Comparison of ENCODE assay signal across 24 mouse cellular contexts in genomic region chr5:23003123-23003797, GRCm38 (mm10).
A peak's percentile ranks its signal among the peaks of the same experiment; 100 is the strongest.
DNase-seq lines count a peak whose midpoint lies in the region; ATAC-seq lines count a peak whose summit lies in the region.
"Had no signal": no experiment of that assay in that cellular context is flagged by ENCODE, and none has a peak within 500 bp of the region (broad histone marks: within the 10 kb centered on the region; RNA-seq: fewer than 3 reads in every experiment).

No protein-coding gene starts in this region.

- 72% methylated on average over 2 of the region's 2 CpGs for WGBS in midbrain, embryonic 14.5 days
- whole genome bisulfite sequencing in midbrain, embryonic 11.5 days, result 83% methylated on average over 2 of the region's 2 CpGs
- WGBS in forebrain, embryonic 15.5 days, result 25% methylated on average over 2 of the region's 2 CpGs

- no peaks in the 10 kb centered on the region for H3K36me3 ChIP-seq in midbrain, embryonic 14.5 days (ENCODE audit: control insufficient read depth, insufficient read depth, low read length)
- H3K36me3 ChIP-seq in midbrain, embryonic 11.5 days (ENCODE audit: control insufficient read depth, insufficient read depth, low read length), result no peaks in the 10 kb centered on the region
- H3K36me3 ChIP-seq in forebrain, embryonic 15.5 days, result no peaks in the 10 kb centered on the region
- H3K36me3 ChIP-seq: embryonic facial prominence, embryonic 10.5 days; heart, embryonic 15.5 days; limb, embryonic 12.5 days; liver, embryonic 12.5 days had no signal

- no peaks in the 10 kb centered on the region for H3K27me3 ChIP-seq in midbrain, embryonic 14.5 days (ENCODE audit: control insufficient read depth, insufficient read depth, low read length)
- no peaks in the 10 kb centered on the region for H3K27me3 ChIP-seq in midbrain, embryonic 11.5 days (ENCODE audit: control insufficient read depth, insufficient read depth, low read length)
- no peaks in the 10 kb centered on the region for H3K27me3 ChIP-seq in forebrain, embryonic 15.5 days
- H3K27me3 ChIP-seq: heart, embryonic 15.5 days; limb, embryonic 12.5 days; liver, embryonic 12.5 days; Patski had no signal

- H3K9me3 ChIP-seq in midbrain, embryonic 14.5 days (ENCODE audit: control insufficient read depth, low read length), result no peaks in the 10 kb centered on the region
- H3K9me3 ChIP-seq in midbrain, embryonic 11.5 days (ENCODE audit: control insufficient read depth, low read length), result no peaks in the 10 kb centered on the region
- no peaks in the 10 kb centered on the region for H3K9me3 ChIP-seq in forebrain, embryonic 15.5 days
- H3K9me3 ChIP-seq: embryonic facial prominence, embryonic 10.5 days; heart, embryonic 15.5 days; limb, embryonic 12.5 days; liver, embryonic 12.5 days had no signal

- no peaks in the 10 kb centered on the region for H3K4me1 ChIP-seq in midbrain, embryonic 14.5 days (ENCODE audit: control insufficient read depth, insufficient read depth, low read length)
- H3K4me1 ChIP-seq in midbrain, embryonic 11.5 days (ENCODE audit: control insufficient read depth, insufficient read depth, low read length), result no peaks in the 10 kb centered on the region
- H3K4me1 ChIP-seq in forebrain, embryonic 15.5 days, result peaks cover 15% of the 10 kb centered on the region
- H3K4me1 ChIP-seq: embryonic facial prominence, embryonic 10.5 days; limb, embryonic 12.5 days; liver, embryonic 12.5 days had no signal

- H3K27ac ChIP-seq in midbrain, embryonic 14.5 days (replicated peaks; ENCODE audit: low read depth, low read length), result no peak overlapping the region
- no peak overlapping the region for H3K27ac ChIP-seq in midbrain, embryonic 11.5 days (ENCODE audit: low read depth, low read length)
- H3K27ac ChIP-seq in forebrain, embryonic 15.5 days (replicated peaks), result no peak overlapping the region
- H3K27ac ChIP-seq: embryonic facial prominence, embryonic 10.5 days; heart, embryonic 15.5 days; limb, embryonic 12.5 days; liver, embryonic 12.5 days had no signal

- H3K4me3 ChIP-seq in midbrain, embryonic 14.5 days (replicated peaks; ENCODE audit: low read depth, low read length), result no peak overlapping the region
- H3K4me3 ChIP-seq in midbrain, embryonic 11.5 days (ENCODE audit: low read depth, low read length), result no peak overlapping the region
- H3K4me3 ChIP-seq in forebrain, embryonic 15.5 days, result no peak overlapping the region
- H3K4me3 ChIP-seq: embryonic facial prominence, embryonic 10.5 days; heart, embryonic 15.5 days; limb, embryonic 12.5 days; liver, embryonic 12.5 days; myocyte had no signal

- no peak overlapping the region for H3K4me2 ChIP-seq in midbrain, embryonic 14.5 days (ENCODE audit: low read length)
- no peak overlapping the region for H3K4me2 ChIP-seq in midbrain, embryonic 11.5 days
- H3K4me2 ChIP-seq in forebrain, embryonic 15.5 days (replicated peaks), result no peak overlapping the region
- H3K4me2 ChIP-seq: heart, embryonic 15.5 days; limb, embryonic 12.5 days; liver, embryonic 12.5 days had no signal

- DNase-seq in frontal cortex, postnatal 25 days (ENCODE audit: low spot score in 2 of 2), result no peak
- DNase-seq in midbrain, embryonic 14.5 days, result peak; percentile 4
- DNase-seq in midbrain, embryonic 11.5 days (ENCODE audit: low spot score, missing footprints), result no peak
- DNase-seq in cerebellum, adult 9-10 months, result peak; percentile 4
- no peak for DNase-seq in kidney, postnatal 4 days
- DNase-seq in thymus, postnatal 14 days, result no peak
- DNase-seq: adrenal gland, postnatal 10 days; gastrocnemius, postnatal 36 days; heart, postnatal 4 days; kidney, postnatal 36 days; lung, adult 2 months; lung, postnatal 36 days; right cerebral cortex, postnatal 14 days; spleen, adult 18-20 months; thymus, postnatal 4 days had no signal

- no peak overlapping the region for H3K9ac ChIP-seq in midbrain, embryonic 14.5 days (replicated peaks; ENCODE audit: low read length)
- H3K9ac ChIP-seq in midbrain, embryonic 11.5 days (ENCODE audit: low read length), result no peak overlapping the region
- H3K9ac ChIP-seq in forebrain, embryonic 15.5 days (replicated peaks), result no peak overlapping the region
- H3K9ac ChIP-seq: heart, embryonic 15.5 days; limb, embryonic 12.5 days; liver, embryonic 12.5 days had no signal

- ATAC-seq in frontal cortex, adult (ENCODE audit: low TSS enrichment), result peak; percentile 52
- peak; percentile 74; the same call in 1 of the 2 replicates for ATAC-seq in midbrain, embryonic 14.5 days (ENCODE audit: low FRiP score, low TSS enrichment)
- no peak for ATAC-seq in midbrain, embryonic 11.5 days (ENCODE audit: low FRiP score)
- peak; percentile 91 for ATAC-seq in forebrain, embryonic 15.5 days (replicated peaks)
- ATAC-seq: intestine, embryonic 16.5 days; liver, embryonic 12.5 days; Patski had no signal

Comparison
In these comparisons a context has a peak if more than half of its experiments do, and no peak if none do; other contexts are left out.
1. DNase-seq: peak in midbrain, embryonic 14.5 days (single experiment) and cerebellum, adult 9-10 months (single experiment); none in frontal cortex, postnatal 25 days (0 of 2), midbrain, embryonic 11.5 days (single experiment), kidney, postnatal 4 days (0 of 2) and thymus, postnatal 14 days (single experiment).